Mouse (Mus musculus): ENCODE measurements around the gene Tpx2. TPM values are rescaled to one million over a fixed set of nuclear protein-coding genes. Genes with fewer than 3 reads are reported as not detected.
A peak's percentile ranks its signal among the peaks of the same experiment; 100 is the strongest.

Gene Tpx2
- polyA plus RNA-seq, 1 experiment from 2014 or later = 37.3 TPM

DNA sequence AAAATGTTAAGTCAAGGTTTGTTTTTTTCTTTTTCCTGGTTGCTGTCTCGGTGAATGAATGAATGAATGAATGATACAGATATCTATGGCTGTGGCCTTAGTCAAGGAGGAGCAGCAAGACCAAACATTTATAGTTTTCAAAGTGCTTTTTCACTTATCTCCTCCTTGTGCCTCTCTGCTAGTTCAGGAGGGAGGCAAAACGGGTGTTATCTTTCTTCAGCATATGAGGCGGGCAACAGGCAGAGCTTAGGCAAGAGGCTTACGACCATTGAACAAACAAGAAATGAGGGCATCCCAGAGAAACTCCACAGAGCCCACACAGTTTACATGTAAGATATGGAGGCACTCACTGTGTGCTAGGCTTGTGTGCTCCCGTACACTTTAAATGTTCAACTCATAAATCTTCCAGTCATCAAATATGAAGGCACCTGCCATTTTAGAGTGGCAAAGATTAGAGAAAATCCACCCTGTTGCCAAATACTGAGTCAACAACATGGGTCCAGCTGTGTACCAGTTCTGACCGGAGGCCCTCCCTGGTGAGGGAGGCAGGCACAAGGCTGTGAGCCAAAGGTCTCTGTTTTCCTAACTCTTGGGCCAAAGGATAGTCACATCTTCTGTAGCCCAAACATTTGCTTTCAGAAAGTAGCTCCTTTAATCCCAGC, 33.4 kb upstream of the Tpx2 start:
- Histone ChIP-seq H3K27ac (no peak overlapping the region), H3K4me1 (replicated peaks; ENCODE audit: insufficient read depth, low read length) (peaks cover 48% of the 10 kb centered on the region), H3K4me2 (ENCODE audit: low read length) (no peak overlapping the region), H3K36me3 (ENCODE audit: insufficient read depth, low read length) (0 out of 2 replicates have a peak, but pooled peaks cover 3% of the 10 kb centered on the region), H3K9ac (ENCODE audit: low read depth, low read length) (no peak overlapping the region), H3K27me3 (ENCODE audit: insufficient read depth, low read length) (no peaks in the 10 kb centered on the region), H3K4me3 (replicated peaks; ENCODE audit: low read depth, low read length) (no peak overlapping the region), H3K9me3 (replicated peaks; ENCODE audit: low read length) (no peaks in the 10 kb centered on the region)
- no peak for DNase-seq (ENCODE audit: low spot score)
- ATAC-seq (replicated peaks; ENCODE audit: low FRiP score, low read depth) = no peak
- no peak for TF ChIP-seq CTCF (IDR thresholded peaks at IDR 0.05; ENCODE audit: low read depth)
- 77% methylated on average over 6 of the region's 6 CpGs for WGBS

DNA sequence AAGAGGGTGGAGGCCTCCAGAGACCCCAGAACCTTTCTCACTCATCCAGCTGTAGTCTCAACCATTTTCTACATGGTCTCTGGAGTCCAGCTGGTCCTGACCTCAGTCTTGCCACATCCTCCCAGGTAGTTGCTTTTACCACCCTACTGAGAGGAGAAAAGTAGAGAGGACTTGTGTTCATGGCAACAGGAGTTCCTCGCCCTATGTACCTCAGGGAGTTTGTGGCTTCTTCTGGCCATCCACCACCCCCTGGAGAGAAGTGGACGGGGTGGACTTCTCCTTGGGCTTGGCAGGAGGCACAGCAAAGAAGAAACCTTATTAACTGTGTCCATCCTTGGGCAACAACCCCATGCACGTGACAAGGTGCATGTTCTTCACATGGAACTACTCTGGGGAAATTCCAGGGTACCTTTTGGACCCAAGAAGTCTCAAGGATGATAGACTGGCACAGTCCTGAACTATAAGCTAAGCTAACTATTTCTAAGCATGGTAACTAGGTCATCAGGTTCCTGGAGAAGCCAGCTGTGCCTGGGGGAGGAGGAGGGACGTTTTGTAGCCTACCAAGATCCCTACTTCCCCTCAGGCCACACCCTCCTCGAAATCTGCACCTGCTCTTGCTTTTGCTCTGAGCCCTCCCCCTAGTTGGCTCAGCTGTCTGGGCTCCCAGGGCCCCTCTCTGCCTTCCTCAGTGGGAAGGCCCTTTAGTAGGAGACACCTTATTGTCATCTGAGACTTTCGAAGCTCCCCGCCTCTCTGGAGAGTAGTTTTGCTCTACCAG, 31.7 kb upstream of the Tpx2 start:
- Histone ChIP-seq H3K27me3 (ENCODE audit: insufficient read depth, low read length) (no peaks in the 10 kb centered on the region), H3K4me2 (ENCODE audit: low read length) (no peak overlapping the region), H3K4me3 (replicated peaks; ENCODE audit: low read depth, low read length) (no peak overlapping the region), H3K36me3 (ENCODE audit: insufficient read depth, low read length) (0 out of 2 replicates have a peak, but pooled peaks cover 3% of the 10 kb centered on the region), H3K27ac (peak overlapping the region; percentile 87), H3K4me1 (replicated peaks; ENCODE audit: insufficient read depth, low read length) (peaks cover 54% of the 10 kb centered on the region), H3K9ac (ENCODE audit: low read depth, low read length) (no peak overlapping the region), H3K9me3 (replicated peaks; ENCODE audit: low read length) (no peaks in the 10 kb centered on the region)
- ATAC-seq (replicated peaks; ENCODE audit: low FRiP score, low read depth) = peak; percentile 66
- 62% methylated on average over 7 of the region's 7 CpGs for WGBS
- no peak for DNase-seq (ENCODE audit: low spot score)
- no peak for TF ChIP-seq CTCF (IDR thresholded peaks at IDR 0.05; ENCODE audit: low read depth)

DNA sequence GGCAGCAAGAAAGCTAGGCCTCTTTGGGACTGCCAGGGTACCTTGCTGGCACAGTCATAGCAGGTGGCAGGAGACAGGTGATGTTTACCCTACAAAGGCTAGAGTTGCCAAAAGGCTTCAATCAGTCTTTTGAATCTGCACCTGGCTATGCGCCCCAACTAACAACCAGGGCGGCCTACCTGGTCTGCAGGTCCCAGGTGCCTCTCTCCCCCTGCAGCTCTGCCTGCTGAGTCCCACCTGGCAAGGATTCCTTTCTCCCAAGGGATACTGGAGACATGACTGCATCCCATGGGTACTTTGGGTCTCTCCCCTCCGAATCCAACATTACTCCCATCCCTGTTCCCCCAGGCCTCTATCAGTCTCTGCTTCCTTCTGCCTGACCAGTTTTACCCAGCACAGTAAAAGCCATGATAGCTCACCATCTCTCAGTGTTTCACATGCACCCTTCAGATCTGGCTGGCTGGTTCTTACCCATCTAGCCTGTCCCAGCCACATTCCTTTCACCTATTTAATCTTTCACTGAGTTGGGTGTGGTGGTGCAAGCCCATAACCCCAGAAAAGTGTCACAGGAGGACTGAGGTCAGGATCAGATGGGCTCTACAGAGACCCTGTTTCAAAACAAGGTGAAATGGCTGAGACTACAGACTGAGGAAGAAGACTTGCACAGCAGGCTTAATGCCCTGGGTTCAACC, 31.0 kb upstream of the Tpx2 start:
- Histone ChIP-seq H3K4me3 (replicated peaks; ENCODE audit: low read depth, low read length) (no peak overlapping the region), H3K27me3 (ENCODE audit: insufficient read depth, low read length) (no peaks in the 10 kb centered on the region), H3K4me1 (replicated peaks; ENCODE audit: insufficient read depth, low read length) (peaks cover 54% of the 10 kb centered on the region), H3K4me2 (ENCODE audit: low read length) (no peak overlapping the region), H3K36me3 (ENCODE audit: insufficient read depth, low read length) (0 out of 2 replicates have a peak, but pooled peaks cover 3% of the 10 kb centered on the region), H3K9me3 (replicated peaks; ENCODE audit: low read length) (no peaks in the 10 kb centered on the region), H3K9ac (ENCODE audit: low read depth, low read length) (no peak overlapping the region), H3K27ac (peak overlapping the region; percentile 87)
- TF ChIP-seq CTCF (IDR thresholded peaks at IDR 0.05; ENCODE audit: low read depth) = no peak
- ATAC-seq (replicated peaks; ENCODE audit: low FRiP score, low read depth) (no peak), DNase-seq (ENCODE audit: low spot score) (no peak)
- 78% methylated on average over 3 of the region's 3 CpGs for WGBS

DNA sequence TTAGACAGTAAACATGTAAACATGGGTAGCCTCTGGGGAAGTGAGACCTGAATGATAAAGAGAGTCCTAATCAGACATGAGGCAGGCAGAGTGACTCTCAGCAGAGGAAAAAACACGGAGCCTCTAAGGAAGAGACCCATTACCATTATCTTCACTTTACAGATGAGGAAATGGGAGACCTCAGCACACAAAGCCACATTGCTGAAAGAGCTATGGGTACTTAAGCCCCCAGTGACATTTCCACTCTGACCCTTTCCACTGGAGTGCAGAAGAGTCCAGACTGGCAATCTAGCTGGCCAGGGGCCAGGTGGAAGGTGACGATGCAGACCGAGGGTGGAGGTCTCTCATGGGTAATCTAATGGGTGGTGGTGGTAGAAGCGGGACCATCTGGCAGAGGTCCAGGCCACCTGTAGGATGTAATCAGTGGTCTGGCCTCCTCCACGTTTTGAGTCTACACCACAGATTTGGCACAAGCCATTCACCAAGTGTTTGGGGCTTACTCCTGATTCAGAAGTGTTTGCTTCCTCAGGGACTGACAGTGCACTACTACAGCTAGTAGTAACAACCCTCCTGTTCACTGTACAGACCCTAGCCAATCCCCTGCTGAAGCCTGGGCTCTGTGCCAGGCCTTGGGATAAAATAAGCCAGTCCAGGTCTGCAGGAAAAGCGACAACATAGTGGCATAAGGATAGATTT, 30.0 kb upstream of the Tpx2 start:
- H3K4me3 ChIP-seq (replicated peaks; ENCODE audit: low read depth, low read length) = no peak overlapping the region
- no peak for ATAC-seq (replicated peaks; ENCODE audit: low FRiP score, low read depth)
- 0 out of 2 replicates have a peak, but pooled peaks cover 3% of the 10 kb centered on the region for H3K36me3 ChIP-seq (ENCODE audit: insufficient read depth, low read length)
- H3K4me1 ChIP-seq (replicated peaks; ENCODE audit: insufficient read depth, low read length) = peaks cover 49% of the 10 kb centered on the region
- H3K9ac ChIP-seq (ENCODE audit: low read depth, low read length) = 0 out of 2 replicates have a peak overlapping the region, but pooled peaks have one; percentile 29
- H3K27ac ChIP-seq = peak overlapping the region; percentile 87
- H3K4me2 ChIP-seq (ENCODE audit: low read length) = no peak overlapping the region
- DNase-seq (ENCODE audit: low spot score) = no peak
- no peaks in the 10 kb centered on the region for H3K27me3 ChIP-seq (ENCODE audit: insufficient read depth, low read length)
- no peak for TF ChIP-seq CTCF (IDR thresholded peaks at IDR 0.05; ENCODE audit: low read depth)
- 24% methylated on average over 6 of the region's 6 CpGs for WGBS
- H3K9me3 ChIP-seq (replicated peaks; ENCODE audit: low read length) = no peaks in the 10 kb centered on the region

DNA sequence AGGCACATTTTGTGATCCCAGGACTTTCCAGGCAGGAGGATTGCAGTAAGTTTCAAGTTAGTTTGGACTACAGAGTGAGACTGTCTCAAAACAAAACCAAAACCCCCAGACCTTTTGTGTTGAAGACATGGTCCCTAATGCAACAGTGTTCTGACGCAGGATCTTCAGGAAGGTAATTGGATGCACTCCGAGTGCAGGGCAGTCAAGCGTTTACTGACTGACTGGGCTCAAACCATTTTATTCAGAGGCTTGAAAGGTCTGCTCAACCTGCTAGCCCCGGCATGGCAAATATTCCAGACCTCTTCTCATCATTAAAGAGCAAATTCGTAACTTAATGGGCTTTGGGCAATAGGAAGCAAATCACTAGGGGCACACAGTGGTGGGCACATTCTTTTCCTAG, 29.1 kb upstream of the Tpx2 start:
- Histone ChIP-seq H3K4me3 (replicated peaks; ENCODE audit: low read depth, low read length) (no peak overlapping the region), H3K4me2 (ENCODE audit: low read length) (no peak overlapping the region), H3K36me3 (ENCODE audit: insufficient read depth, low read length) (0 out of 2 replicates have a peak, but pooled peaks cover 3% of the 10 kb centered on the region), H3K9me3 (replicated peaks; ENCODE audit: low read length) (no peaks in the 10 kb centered on the region), H3K27ac (peak overlapping the region; percentile 87; the same call in 1 of the 2 replicates), H3K4me1 (replicated peaks; ENCODE audit: insufficient read depth, low read length) (peaks cover 49% of the 10 kb centered on the region), H3K27me3 (ENCODE audit: insufficient read depth, low read length) (no peaks in the 10 kb centered on the region), H3K9ac (ENCODE audit: low read depth, low read length) (no peak overlapping the region)
- TF ChIP-seq CTCF (IDR thresholded peaks at IDR 0.05; ENCODE audit: low read depth) = no peak
- 53% methylated on average over 5 of the region's 5 CpGs for WGBS
- DNase-seq (ENCODE audit: low spot score) (no peak), ATAC-seq (replicated peaks; ENCODE audit: low FRiP score, low read depth) (no peak)
